Mouse (Mus musculus) cerebellum, adult 2 months (tissue): ENCODE measurements around the gene Ptch2.

ENCODE experiments used
- CTCF ChIP-seq: fragments of 200-500 bp; IDR thresholded peaks from 2 replicates; pipeline ENCODE4 v1.5.1; 2011; ENCODE audit warnings: low read depth, mild to moderate bottlenecking, control low read depth, low read length, moderate library complexity, borderline replicate concordance; ENCODE audit not compliant: insufficient read depth
- POLR2A ChIP-seq: fragments of 200-500 bp; IDR thresholded peaks from 2 replicates; pipeline ENCODE4 v1.6.1; 2011; ENCODE audit warnings: low read length, control low read depth, borderline replicate concordance; ENCODE audit not compliant: insufficient read depth

- TF ChIP-seq CTCF, result peak; percentile 67; the same call in 1 of the 2 replicates
- peak; percentile 96 for TF ChIP-seq POLR2A
Observed at GRCm38 (mm10) chr4:117120445-117121414, 24.9 kb downstream of the Ptch2 start.
